Mouse (Mus musculus) heart, embryonic 16.5 days (tissue): ENCODE measurements at regions not wholly inside any gene's neighbourhood (a gene's known extent, or its start where the extent isn't known, plus 50 kb on each side); places are given as distances from the start of the nearest gene placed in this dataset.

ENCODE experiments used
- ATAC-seq: fragments of 200-750 bp; cut with Nextera tagmentation; replicated peaks from 2 replicates; pipeline ENCODE4 v1.8.0; 2017; ENCODE audit warnings: moderate number of reproducible peaks; ENCODE audit not compliant: insufficient read depth, low FRiP score; ENCODE audit errors: extremely low read depth
- H3K27ac ChIP-seq: fragments of 300-500 bp; sonication (generic); 2 replicates; pipeline ENCODE4 v1.5.1; 2014; ENCODE audit warnings: mild to moderate bottlenecking, low read length, control low read depth, moderate library complexity
- H3K27me3 ChIP-seq: fragments of 300-500 bp; sonication (generic); 2 replicates; pipeline ENCODE4 v1.6.1; 2014; ENCODE audit warnings: low read length, mixed read lengths; ENCODE audit not compliant: control insufficient read depth, insufficient read depth
- H3K36me3 ChIP-seq: fragments of 300-500 bp; sonication (generic); 2 replicates; pipeline ENCODE4 v1.6.1; 2014; ENCODE audit not compliant: control insufficient read depth, insufficient read depth
- H3K4me1 ChIP-seq: fragments of 300-500 bp; sonication (generic); 2 replicates; pipeline ENCODE4 v1.6.1; 2014; ENCODE audit warnings: low read length, mixed read lengths; ENCODE audit not compliant: control insufficient read depth, insufficient read depth
- H3K4me2 ChIP-seq: fragments of 300-500 bp; sonication (generic); 2 replicates; pipeline ENCODE4 v1.6.1; 2014; ENCODE audit warnings: low read depth, mild to moderate bottlenecking, control low read depth, low read length
- H3K4me3 ChIP-seq: fragments of 300-500 bp; sonication (generic); 2 replicates; pipeline ENCODE4 v1.5.1; 2014; ENCODE audit warnings: mild to moderate bottlenecking, control low read depth, low read length
- H3K9ac ChIP-seq: fragments of 300-500 bp; sonication (generic); 2 replicates; pipeline ENCODE4 v1.6.1; 2014; ENCODE audit warnings: low read length, control low read depth
- H3K9me3 ChIP-seq: fragments of 300-500 bp; sonication (generic); replicated peaks from 2 replicates; pipeline ENCODE4 v1.6.1; 2016; ENCODE audit warnings: low read length; ENCODE audit not compliant: control insufficient read depth
- WGBS: fragments of 180-500 bp; shearing (Covaris S2); extraction: QIAGEN DNeasy Blood & Tissue Kit; methylation state at CpG from one replicate; pipeline ENCODE4 v1.1.7; 2014; 5-methylcytosine and 5-hydroxymethylcytosine counted together

- no peak for ATAC-seq
- Histone ChIP-seq H3K9me3 (no peaks in the 10 kb centered on the region; the same call in 1 of the 2 replicates), H3K27me3 (no peaks in the 10 kb centered on the region), H3K27ac (no peak overlapping the region), H3K36me3 (no peaks in the 10 kb centered on the region), H3K4me2 (no peak overlapping the region), H3K4me3 (no peak overlapping the region), H3K4me1 (no peaks in the 10 kb centered on the region), H3K9ac (no peak overlapping the region)
- 88% methylated on average over 5 of the region's 5 CpGs for WGBS
Observed at GRCm38 (mm10) chr1:36001319-36001718, 66.9 kb upstream of the Hs6st1 start.

- no peak overlapping the region for H3K4me3 ChIP-seq
- ATAC-seq: no peak
- no peak overlapping the region for H3K27ac ChIP-seq
- H3K36me3 ChIP-seq: no peaks in the 10 kb centered on the region
- H3K9me3 ChIP-seq: no peaks in the 10 kb centered on the region; the same call in 1 of the 2 replicates
- no peaks in the 10 kb centered on the region for H3K27me3 ChIP-seq
- H3K4me2 ChIP-seq: no peak overlapping the region
- no peak overlapping the region for H3K9ac ChIP-seq
- no peaks in the 10 kb centered on the region for H3K4me1 ChIP-seq
- 79% methylated on average over 1 of the region's 1 CpGs for WGBS
Observed at GRCm38 (mm10) chr1:36001821-36002220, 66.4 kb upstream of the Hs6st1 start.

DNA sequence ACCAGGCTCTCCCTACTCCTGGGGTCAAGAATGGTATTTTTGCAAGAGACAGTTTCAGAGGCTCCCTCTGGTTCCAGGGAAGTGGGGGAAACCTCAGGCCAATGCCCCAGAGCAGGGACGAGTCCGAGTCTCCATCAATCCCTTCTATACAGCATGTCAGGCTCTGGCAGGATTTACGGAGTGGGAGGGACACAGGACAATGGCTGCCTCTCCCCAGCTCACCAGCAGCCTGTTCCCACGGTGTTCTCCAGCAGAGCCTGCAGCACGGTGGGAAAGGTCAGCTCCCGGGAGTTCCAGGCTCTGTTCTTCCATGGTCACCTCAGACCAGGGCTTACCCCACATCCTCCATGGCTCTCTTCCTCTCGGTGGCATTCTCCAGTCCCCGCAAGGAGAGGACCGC, 64.6 kb upstream of the Hs6st1 start:
- no peak for ATAC-seq

DNA sequence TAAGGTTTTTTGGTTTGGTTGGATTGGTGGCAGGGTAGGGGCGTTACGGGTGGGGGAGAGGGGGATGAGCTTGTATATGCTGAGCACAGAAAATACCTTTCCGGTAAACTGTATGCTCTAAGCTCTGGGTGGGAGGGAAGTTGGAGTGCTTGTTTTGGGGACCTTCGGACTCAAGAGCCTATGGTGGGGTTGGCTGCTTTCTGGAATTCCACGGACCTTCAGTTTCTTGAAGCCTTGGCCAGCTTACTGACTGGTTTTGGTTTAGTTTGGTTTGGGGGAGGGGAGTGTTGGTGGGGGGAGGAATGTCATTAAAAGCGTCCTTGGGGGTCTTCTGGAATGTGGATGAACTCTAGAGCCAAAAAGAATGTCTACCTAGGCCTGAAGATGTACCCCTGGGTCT, 59.6 kb upstream of the Hs6st1 start:
- no peak overlapping the region for H3K4me2 ChIP-seq
- ATAC-seq: no peak
- no peak overlapping the region for H3K9ac ChIP-seq
- no peaks in the 10 kb centered on the region for H3K36me3 ChIP-seq
- peaks cover 3% of the 10 kb centered on the region; the same call in 1 of the 2 replicates for H3K4me1 ChIP-seq
- H3K27me3 ChIP-seq: no peaks in the 10 kb centered on the region
- H3K4me3 ChIP-seq: no peak overlapping the region
- no peak overlapping the region for H3K27ac ChIP-seq
- no peaks in the 10 kb centered on the region for H3K9me3 ChIP-seq
- 90% methylated on average over 6 of the region's 6 CpGs for WGBS

More for the DNA sequence above, 64.6 kb upstream of the Hs6st1 start:
- WGBS: 39% methylated on average over 9 of the region's 9 CpGs
- Histone ChIP-seq H3K9ac (no peak overlapping the region), H3K9me3 (no peaks in the 10 kb centered on the region; the same call in 1 of the 2 replicates), H3K4me1 (no peaks in the 10 kb centered on the region), H3K4me3 (no peak overlapping the region), H3K36me3 (no peaks in the 10 kb centered on the region), H3K4me2 (no peak overlapping the region), H3K27ac (no peak overlapping the region), H3K27me3 (no peaks in the 10 kb centered on the region)

DNA sequence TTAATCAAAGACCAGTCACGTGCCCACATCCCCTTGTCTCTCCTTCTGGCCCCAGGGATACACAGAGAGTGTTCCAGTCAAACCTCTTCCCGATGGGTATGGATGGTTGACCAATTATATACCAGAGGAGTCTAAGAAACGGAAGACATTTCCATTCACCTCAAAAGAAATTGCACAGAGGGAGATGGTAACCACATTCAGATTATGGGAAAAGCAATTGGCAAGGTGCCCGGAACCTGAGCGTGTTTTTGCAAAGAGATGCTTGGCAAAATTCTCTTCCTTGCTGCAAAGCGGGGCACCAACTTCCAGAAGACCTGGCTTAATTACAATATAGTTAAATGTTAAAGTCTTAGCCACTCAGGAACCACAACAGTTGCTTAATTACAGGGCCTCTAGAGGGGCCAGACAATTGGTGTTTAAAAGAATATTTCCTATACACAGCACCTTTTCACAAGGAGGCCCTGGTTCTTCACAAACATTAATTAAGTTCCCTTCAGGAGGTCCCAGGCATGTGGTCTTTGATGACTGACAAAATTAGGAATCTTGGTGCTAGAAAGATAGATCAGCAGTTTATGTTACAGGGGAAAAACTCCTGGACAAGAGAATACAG, 59.1 kb upstream of the Hs6st1 start:
- H3K9me3 ChIP-seq: no peaks in the 10 kb centered on the region
- H3K9ac ChIP-seq: no peak overlapping the region
- WGBS: 52% methylated on average over 6 of the region's 6 CpGs
- H3K27ac ChIP-seq: no peak overlapping the region
- H3K27me3 ChIP-seq: no peaks in the 10 kb centered on the region
- ATAC-seq: no peak
- H3K4me2 ChIP-seq: no peak overlapping the region
- H3K36me3 ChIP-seq: no peaks in the 10 kb centered on the region
- peaks cover 3% of the 10 kb centered on the region; the same call in 1 of the 2 replicates for H3K4me1 ChIP-seq
- H3K4me3 ChIP-seq: no peak overlapping the region

DNA sequence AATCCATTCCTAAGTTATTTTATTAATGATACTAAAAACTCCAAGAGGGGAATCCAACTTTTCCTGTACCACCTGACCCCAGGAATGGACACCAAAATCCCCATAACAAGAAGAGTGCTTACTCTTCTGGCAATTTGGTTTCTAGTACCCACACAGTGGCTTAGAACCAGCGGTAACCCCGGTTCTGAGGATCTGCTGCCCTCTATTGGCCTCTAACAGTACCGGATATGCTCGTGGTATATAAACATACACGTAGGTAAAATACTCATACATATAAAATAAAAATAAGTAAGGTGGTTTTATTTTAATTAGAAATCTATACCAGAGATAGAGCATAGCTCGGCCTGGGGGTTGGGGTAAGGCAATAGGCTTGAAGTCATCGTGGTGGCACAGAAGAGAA, 58.0 kb upstream of the Hs6st1 start:
- Histone ChIP-seq H3K4me3 (no peak overlapping the region), H3K27me3 (no peaks in the 10 kb centered on the region), H3K27ac (no peak overlapping the region), H3K4me1 (peaks cover 3% of the 10 kb centered on the region; the same call in 1 of the 2 replicates), H3K9me3 (no peaks in the 10 kb centered on the region), H3K9ac (no peak overlapping the region), H3K36me3 (no peaks in the 10 kb centered on the region), H3K4me2 (no peak overlapping the region)
- 82% methylated on average over 7 of the region's 7 CpGs for WGBS
- no peak for ATAC-seq

GRCm38 (mm10) chr1:36010834-36011233, 57.4 kb upstream of the Hs6st1 start:
- Histone ChIP-seq H3K4me2 (no peak overlapping the region), H3K36me3 (no peaks in the 10 kb centered on the region), H3K9ac (no peak overlapping the region), H3K4me3 (no peak overlapping the region), H3K4me1 (peaks cover 7% of the 10 kb centered on the region), H3K9me3 (no peaks in the 10 kb centered on the region), H3K27ac (no peak overlapping the region), H3K27me3 (no peaks in the 10 kb centered on the region)
- 54% methylated on average over 12 of the region's 12 CpGs for WGBS
- ATAC-seq: no peak

GRCm38 (mm10) chr1:36012081-36012765, 56.0 kb upstream of the Hs6st1 start:
- no peak for ATAC-seq
- 42% methylated on average over 9 of the region's 9 CpGs for WGBS
- Histone ChIP-seq H3K36me3 (no peaks in the 10 kb centered on the region), H3K4me2 (no peak overlapping the region), H3K4me3 (no peak overlapping the region), H3K9me3 (no peaks in the 10 kb centered on the region), H3K4me1 (peaks cover 14% of the 10 kb centered on the region), H3K27ac (no peak overlapping the region), H3K27me3 (no peaks in the 10 kb centered on the region), H3K9ac (no peak overlapping the region)

- Histone ChIP-seq H3K4me3 (no peak overlapping the region), H3K4me1 (peaks cover 22% of the 10 kb centered on the region), H3K9ac (no peak overlapping the region), H3K36me3 (no peaks in the 10 kb centered on the region), H3K27me3 (no peaks in the 10 kb centered on the region), H3K4me2 (no peak overlapping the region), H3K9me3 (no peaks in the 10 kb centered on the region), H3K27ac (no peak overlapping the region)
- ATAC-seq: no peak
- WGBS: 45% methylated on average over 11 of the region's 11 CpGs
Observed at GRCm38 (mm10) chr1:36013823-36014341, 54.3 kb upstream of the Hs6st1 start.
